Mouse (Mus musculus) liver, embryonic 11.5 days (tissue): Measurements from ENCODE around the gene Slc4a1ap. TPM values are rescaled to one million over a fixed set of nuclear protein-coding genes. Genes with fewer than 3 reads are reported as not detected.
A peak's percentile ranks its signal among the peaks of the same experiment; 100 is the strongest.

Source experiments
- ATAC-seq: fragments of 200-750 bp; cut with Nextera tagmentation; replicated peaks from 2 replicates; pipeline ENCODE4 v1.8.0; 2017; ENCODE audit warnings: moderate number of reproducible peaks, mild to moderate bottlenecking, moderate TSS enrichment, moderate library complexity; ENCODE audit not compliant: low FRiP score
- DNase-seq: peaks from one replicate; pipeline ENCODE4 v3.0.0-alpha.2; 2017; ENCODE audit warnings: low spot score
- H3K27ac ChIP-seq: fragments of 300-500 bp; sonication (generic); 2 replicates; pipeline ENCODE4 v1.5.1; 2014; ENCODE audit warnings: mild to moderate bottlenecking, low read depth, low read length, control low read depth
- H3K27me3 ChIP-seq: fragments of 300-500 bp; sonication (generic); replicated peaks from 2 replicates; pipeline ENCODE4 v1.6.1; 2014; ENCODE audit warnings: low read length, mixed read lengths; ENCODE audit not compliant: control insufficient read depth, insufficient read depth
- H3K36me3 ChIP-seq: fragments of 300-500 bp; sonication (generic); 2 replicates; pipeline ENCODE4 v1.6.1; 2014; ENCODE audit warnings: mild to moderate bottlenecking, low read length, moderate library complexity, mixed read lengths; ENCODE audit not compliant: control insufficient read depth, insufficient read depth
- H3K4me1 ChIP-seq: fragments of 300-500 bp; sonication (generic); replicated peaks from 2 replicates; pipeline ENCODE4 v1.6.1; 2014; ENCODE audit warnings: low read length, mixed read lengths; ENCODE audit not compliant: control insufficient read depth, insufficient read depth
- H3K4me2 ChIP-seq: fragments of 300-500 bp; sonication (generic); 2 replicates; pipeline ENCODE4 v1.6.1; 2014; ENCODE audit warnings: mild to moderate bottlenecking, control low read depth, moderate library complexity
- H3K4me3 ChIP-seq: fragments of 300-500 bp; sonication (generic); 2 replicates; pipeline ENCODE4 v1.5.1; 2014; ENCODE audit warnings: low read depth, low read length, control low read depth
- H3K9ac ChIP-seq: fragments of 300-500 bp; sonication (generic); 2 replicates; pipeline ENCODE4 v1.6.1; 2014; ENCODE audit warnings: low read depth, low read length, control low read depth
- H3K9me3 ChIP-seq: fragments of 300-500 bp; sonication (generic); 2 replicates; pipeline ENCODE4 v1.6.1; 2016; ENCODE audit warnings: low read length, inconsistent platforms, mixed read lengths; ENCODE audit not compliant: control insufficient read depth
- WGBS: fragments of 180-500 bp; shearing (Covaris S2); extraction: QIAGEN DNeasy Blood & Tissue Kit; methylation state at CpG from one replicate; pipeline ENCODE4 v1.1.7; 2014; 5-methylcytosine and 5-hydroxymethylcytosine counted together
- polyA plus RNA-seq: library from polyadenylated mRNA; unstranded; fragments of >200 nt; fragmentation: Nextera tagmentation; extraction: Ambion mirVana; gene quantifications from 2 replicates; pipeline ENCODE4 v1.2.1, GENCODE M21; 2014

Slc4a1ap gene
- polyA plus RNA-seq, 1 experiment from 2014 or later, result 32.9 TPM

DNA sequence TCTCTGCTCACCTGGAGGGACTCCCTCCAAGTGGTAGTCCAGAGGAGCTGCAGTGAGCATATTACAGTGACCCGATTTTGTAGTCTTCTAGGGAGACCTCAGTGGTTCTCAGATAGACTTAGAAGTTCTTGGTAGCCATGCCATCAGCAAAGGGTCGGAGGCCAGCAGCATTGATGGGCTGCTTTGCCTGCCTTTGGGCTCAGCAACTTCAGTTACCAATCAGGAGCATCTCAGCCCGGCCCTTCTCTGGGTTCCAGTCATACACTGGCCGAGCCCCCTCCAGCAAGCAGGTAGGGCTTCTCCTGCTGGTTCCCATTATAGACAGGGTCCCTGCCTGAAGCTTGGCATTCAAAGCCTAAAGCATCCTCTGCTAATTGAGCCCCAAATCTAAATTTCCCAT, 69.1 kb downstream of the Slc4a1ap start:
- Histone ChIP-seq H3K4me2 (peak overlapping the region; percentile 82), H3K4me3 (peak overlapping the region; percentile 46), H3K9ac (no peak overlapping the region), H3K27ac (no peak overlapping the region), H3K4me1 (peaks cover 10% of the 10 kb centered on the region; the same call in 1 of the 2 replicates), H3K27me3 (no peaks in the 10 kb centered on the region), H3K36me3 (no peaks in the 10 kb centered on the region), H3K9me3 (no peaks in the 10 kb centered on the region)
- 59% methylated on average over 4 of the region's 4 CpGs for WGBS
- no peak for DNase-seq
- ATAC-seq, result no peak

DNA sequence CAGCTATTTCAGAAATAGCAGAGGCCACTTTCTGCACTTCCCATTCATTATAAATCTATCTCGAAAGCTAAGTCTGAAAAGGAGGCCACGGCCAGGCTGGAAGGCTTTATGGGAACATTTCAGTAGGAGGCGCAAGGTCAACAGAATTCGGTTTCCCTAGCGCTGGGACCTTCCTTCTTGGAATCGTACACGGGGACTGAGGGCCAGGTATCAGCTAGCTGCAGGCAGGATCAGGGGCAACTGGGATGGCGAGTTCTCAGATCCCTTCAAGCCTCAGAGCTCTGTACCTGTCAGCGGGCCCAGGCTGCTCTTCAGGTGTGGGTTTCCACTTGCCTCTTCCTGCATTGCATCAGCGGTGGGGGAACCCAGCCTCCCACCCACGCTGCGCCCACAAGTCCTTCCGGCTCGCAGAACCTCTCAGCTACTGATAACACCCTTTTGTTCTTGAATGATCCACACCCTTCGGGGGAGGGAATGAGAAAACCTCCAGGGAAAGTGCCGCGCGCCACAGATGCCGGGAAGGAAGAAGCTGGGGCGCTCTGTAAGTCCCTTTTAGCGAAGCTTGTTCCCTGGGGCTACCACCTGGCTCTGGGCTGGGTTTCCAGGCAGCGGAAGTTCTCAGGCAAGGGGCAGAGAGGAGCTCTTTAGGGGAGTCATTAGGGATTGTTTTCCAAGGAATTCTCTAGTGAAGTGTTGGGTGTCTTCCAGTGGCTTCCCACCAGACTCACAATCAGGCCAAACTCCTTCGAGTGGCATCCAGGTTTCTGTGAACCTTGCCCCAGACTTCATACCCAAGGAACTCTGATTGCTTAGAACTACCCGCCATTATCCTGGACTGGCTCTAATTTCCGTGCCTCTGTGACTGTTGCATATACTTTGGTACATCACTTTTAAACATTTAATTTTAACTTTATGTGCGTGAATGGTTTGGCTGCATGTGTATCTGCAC, 70.0 kb downstream of the Slc4a1ap start, which contains the start of gene Mrpl33:
TSS of gene Mrpl33 (plus strand) at position 455 of the 949 bp plus-strand sequence.
- WGBS, result 7% methylated on average over 26 of the region's 26 CpGs
- DNase-seq, result peak; percentile 62

DNA sequence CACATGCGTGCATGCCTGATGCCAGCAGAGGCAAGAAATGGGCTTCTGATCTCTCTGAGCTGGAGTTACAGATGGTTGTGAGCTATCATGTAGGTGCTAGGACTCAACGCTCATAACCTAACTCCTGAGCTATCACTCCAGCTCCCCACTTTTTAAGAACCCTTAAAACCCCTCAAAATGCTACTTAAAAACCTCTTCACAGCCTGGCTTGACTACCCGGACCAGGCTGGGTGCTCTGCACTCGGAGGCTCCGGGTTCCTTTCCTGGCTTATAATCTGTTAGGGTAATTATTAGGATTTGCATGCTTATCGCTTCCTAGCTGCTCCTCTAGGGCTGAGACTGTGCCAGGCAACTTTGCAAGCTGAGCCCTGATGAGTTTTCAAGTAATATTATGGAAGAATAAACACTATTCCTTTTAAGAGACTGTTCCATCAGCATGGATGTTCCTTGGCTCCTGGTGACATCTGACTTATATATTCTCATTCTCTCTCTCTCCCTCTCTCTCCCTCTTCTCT, 70.7 kb downstream of the Slc4a1ap start:
- Histone ChIP-seq H3K36me3 (no peaks in the 10 kb centered on the region), H3K9me3 (no peaks in the 10 kb centered on the region), H3K4me1 (peaks cover 10% of the 10 kb centered on the region; the same call in 1 of the 2 replicates), H3K4me3 (peak overlapping the region; percentile 46), H3K4me2 (peak overlapping the region; percentile 82), H3K27ac (no peak overlapping the region), H3K27me3 (no peaks in the 10 kb centered on the region), H3K9ac (no peak overlapping the region; the same call in 1 of the 2 replicates)
- ATAC-seq (no peak), DNase-seq (no peak)
- WGBS, result 71% methylated on average over 6 of the region's 6 CpGs

More for the DNA sequence above, 70.0 kb downstream of the Slc4a1ap start, which contains the start of gene Mrpl33:
- Histone ChIP-seq H3K9ac (peak within 1 kb of the TSS; percentile 52), H3K36me3 (no peaks in the 10 kb centered on the region), H3K4me2 (peak within 1 kb of the TSS; percentile 82), H3K4me3 (peak within 1 kb of the TSS; percentile 46), H3K9me3 (no peaks in the 10 kb centered on the region), H3K27me3 (no peaks in the 10 kb centered on the region), H3K27ac (no peak within 1 kb of the TSS), H3K4me1 (peaks cover 10% of the 10 kb centered on the region; the same call in 1 of the 2 replicates)
- ATAC-seq, result peak; percentile 45; the same call in 1 of the 2 replicates

DNA sequence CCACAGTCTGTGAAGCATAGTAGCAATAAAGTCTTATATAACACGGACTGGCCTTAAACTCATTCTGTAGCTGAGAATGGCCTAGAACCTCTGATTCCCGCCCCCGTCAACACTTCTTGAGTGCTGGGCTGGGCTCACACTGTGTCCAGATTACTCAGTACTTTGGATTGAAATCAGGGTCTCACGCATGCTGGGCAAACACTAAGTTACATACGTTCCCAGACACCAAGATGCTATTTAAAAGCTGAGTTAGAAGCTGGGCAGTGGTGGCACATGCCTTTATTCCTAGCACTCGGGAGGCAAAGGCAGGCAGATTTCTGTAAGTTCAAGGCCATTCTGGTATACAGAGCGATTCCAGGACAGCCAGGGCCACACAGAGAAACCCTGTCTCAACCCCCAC, 71.3 kb downstream of the Slc4a1ap start:
- no peak overlapping the region for H3K4me3 ChIP-seq
- DNase-seq (no peak), ATAC-seq (no peak)
- H3K9ac ChIP-seq, result no peak overlapping the region
- no peak overlapping the region for H3K27ac ChIP-seq
- 78% methylated on average over 7 of the region's 7 CpGs for WGBS
- H3K4me1 ChIP-seq, result peaks cover 10% of the 10 kb centered on the region; the same call in 1 of the 2 replicates
- no peak overlapping the region for H3K4me2 ChIP-seq
- H3K36me3 ChIP-seq, result no peaks in the 10 kb centered on the region
- no peaks in the 10 kb centered on the region for H3K9me3 ChIP-seq
- no peaks in the 10 kb centered on the region for H3K27me3 ChIP-seq

DNA sequence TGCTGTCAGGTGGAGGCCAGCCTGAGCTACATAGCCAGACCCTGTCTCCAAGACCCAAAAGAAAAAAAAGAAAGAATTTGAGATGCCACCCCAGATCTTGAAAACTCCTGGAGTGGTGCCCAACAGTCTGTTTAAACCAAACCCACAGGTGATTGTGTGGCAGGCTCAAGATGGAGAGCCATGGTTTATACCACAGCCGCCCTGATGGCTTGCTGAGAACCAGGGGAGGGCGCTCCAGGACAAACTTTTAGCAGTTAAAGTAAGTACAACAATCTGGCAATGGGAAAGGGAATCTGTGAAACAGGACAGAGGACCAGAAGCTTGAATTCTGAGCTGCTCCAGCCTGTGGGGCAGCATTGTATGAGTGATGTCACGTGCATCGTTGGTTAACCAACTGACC, 71.8 kb downstream of the Slc4a1ap start:
- no peaks in the 10 kb centered on the region for H3K9me3 ChIP-seq
- H3K4me3 ChIP-seq, result no peak overlapping the region
- DNase-seq (no peak), ATAC-seq (no peak)
- H3K36me3 ChIP-seq, result no peaks in the 10 kb centered on the region
- H3K27ac ChIP-seq, result no peak overlapping the region
- 68% methylated on average over 4 of the region's 4 CpGs for WGBS
- no peaks in the 10 kb centered on the region for H3K27me3 ChIP-seq
- peaks cover 10% of the 10 kb centered on the region; the same call in 1 of the 2 replicates for H3K4me1 ChIP-seq
- H3K9ac ChIP-seq, result no peak overlapping the region
- no peak overlapping the region for H3K4me2 ChIP-seq

DNA sequence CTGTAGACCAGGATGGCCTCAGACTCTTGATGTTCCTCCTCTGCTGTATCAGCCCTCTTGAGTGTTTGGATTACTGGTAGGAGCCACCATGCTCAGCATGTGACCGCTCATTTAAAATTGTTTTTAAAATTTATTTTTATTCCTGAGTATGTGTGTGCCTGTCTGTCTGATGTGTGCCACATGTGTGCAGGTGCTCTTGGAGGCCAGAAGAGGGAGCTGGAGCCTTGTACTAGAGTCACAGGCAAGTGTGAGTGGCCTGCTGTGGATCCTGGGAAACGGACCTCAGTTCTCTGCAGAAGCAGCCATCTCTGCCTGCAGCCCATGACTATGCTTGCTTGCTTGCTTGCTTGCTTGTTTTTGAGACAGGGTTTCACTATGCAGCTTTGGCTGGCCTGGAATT, 72.4 kb downstream of the Slc4a1ap start:
- WGBS, result 78% methylated on average over 2 of the region's 2 CpGs
- H3K36me3 ChIP-seq, result no peaks in the 10 kb centered on the region
- DNase-seq, result no peak
- H3K4me2 ChIP-seq, result no peak overlapping the region
- no peak for ATAC-seq
- peaks cover 10% of the 10 kb centered on the region; the same call in 1 of the 2 replicates for H3K4me1 ChIP-seq
- no peaks in the 10 kb centered on the region for H3K27me3 ChIP-seq
- no peak overlapping the region for H3K27ac ChIP-seq
- H3K4me3 ChIP-seq, result no peak overlapping the region
- H3K9ac ChIP-seq, result no peak overlapping the region
- no peaks in the 10 kb centered on the region for H3K9me3 ChIP-seq

DNA sequence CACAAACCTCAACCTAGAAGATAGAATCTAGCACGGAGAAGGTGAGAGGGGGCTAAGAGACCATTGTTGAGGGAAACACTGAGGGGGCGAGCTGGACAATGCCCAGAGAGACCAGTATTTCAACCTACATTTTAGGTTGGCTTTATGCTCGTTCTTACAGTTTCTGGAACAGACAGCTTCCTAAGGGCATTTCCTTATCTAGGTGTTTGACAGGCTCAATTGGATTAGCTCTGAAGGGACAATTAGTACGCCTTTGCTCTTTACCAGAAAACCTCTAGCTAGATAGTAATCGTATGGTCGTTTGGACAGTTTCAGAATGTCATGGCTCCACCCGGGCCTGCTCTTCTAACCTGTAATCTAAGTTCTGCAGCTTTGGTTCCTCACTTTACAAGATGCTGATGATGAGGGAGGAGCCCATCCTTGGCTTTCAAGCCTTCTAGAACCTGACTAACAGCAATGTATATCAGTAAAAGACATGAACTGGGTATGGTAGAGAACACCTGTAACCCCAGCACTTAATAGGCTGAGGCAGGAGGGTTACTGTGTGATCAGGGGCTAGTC, 74.4 kb downstream of the Slc4a1ap start:
- H3K4me2 ChIP-seq, result no peak overlapping the region
- no peak overlapping the region for H3K4me3 ChIP-seq
- H3K9me3 ChIP-seq, result no peaks in the 10 kb centered on the region
- H3K27ac ChIP-seq, result no peak overlapping the region
- no peaks in the 10 kb centered on the region for H3K27me3 ChIP-seq
- H3K36me3 ChIP-seq, result no peaks in the 10 kb centered on the region
- ATAC-seq, result no peak
- 62% methylated on average over 7 of the region's 7 CpGs for WGBS
- no peak overlapping the region for H3K9ac ChIP-seq
- no peak for DNase-seq
- H3K4me1 ChIP-seq, result peaks cover 10% of the 10 kb centered on the region; the same call in 1 of the 2 replicates

DNA sequence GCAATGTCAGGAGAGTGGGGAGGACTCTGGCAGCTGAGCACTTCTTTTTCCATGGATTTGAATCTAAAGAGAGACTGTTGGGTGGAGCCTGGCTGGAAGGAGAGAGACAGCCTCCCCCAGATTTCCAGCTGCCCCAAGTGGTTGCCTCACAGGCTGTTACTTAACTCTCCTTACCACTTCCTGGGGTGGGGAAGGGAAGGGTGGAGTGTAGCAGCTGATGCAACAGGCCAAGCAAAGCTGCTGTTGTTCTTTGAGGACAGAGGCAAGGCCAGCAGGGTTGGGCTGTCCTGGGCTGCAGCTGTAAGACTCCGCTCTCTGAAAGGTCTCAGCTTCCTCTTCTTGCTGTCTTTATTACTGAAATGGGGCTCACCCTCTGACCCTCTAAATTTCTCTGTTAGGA, 75.6 kb downstream of the Slc4a1ap start:
- no peak overlapping the region for H3K9ac ChIP-seq
- no peak for ATAC-seq
- no peak overlapping the region for H3K4me2 ChIP-seq
- H3K4me1 ChIP-seq, result 0 out of 2 replicates have a peak, but pooled peaks cover 2% of the 10 kb centered on the region
- H3K27ac ChIP-seq, result no peak overlapping the region
- H3K9me3 ChIP-seq, result no peaks in the 10 kb centered on the region
- no peak overlapping the region for H3K4me3 ChIP-seq
- WGBS, result 58% methylated on average over 1 of the region's 1 CpGs
- no peaks in the 10 kb centered on the region for H3K36me3 ChIP-seq
- no peak for DNase-seq
- no peaks in the 10 kb centered on the region for H3K27me3 ChIP-seq
